Mouse (Mus musculus): Measurements from ENCODE around the gene Spink4. TPM values are rescaled to one million over a fixed set of nuclear protein-coding genes. Genes with fewer than 3 reads are reported as not detected.

Spink4 gene
- polyA plus RNA-seq, 1 experiment from 2014 or later: 12.1 TPM

GRCm38 (mm10) chr4:40969161-40969560 is 49.3 kb downstream of the Spink4 start:
- Histone ChIP-seq H3K36me3 (ENCODE audit: control insufficient read depth, insufficient read depth, low read length) (peaks cover 40% of the 10 kb centered on the region), H3K27ac (replicated peaks in 1 of 2; ENCODE audit: control insufficient read depth in 1 of 2, insufficient read depth in 1 of 2, low read depth in 2 of 2, low read length in 2 of 2) (no peak overlapping the region), H3K27me3 (ENCODE audit: control insufficient read depth, insufficient read depth, low read length) (no peaks in the 10 kb centered on the region), H3K4me2 (ENCODE audit: low read length) (no peak overlapping the region), H3K4me3 (ENCODE audit: control insufficient read depth in 1 of 2, insufficient read depth in 1 of 2, low read depth in 1 of 2, low read length in 2 of 2) (no peak overlapping the region), H3K9me3 (ENCODE audit: control insufficient read depth, low read length) (no peaks in the 10 kb centered on the region), H3K9ac (ENCODE audit: low read length) (no peak overlapping the region), H3K4me1 (ENCODE audit: control insufficient read depth in 2 of 2, insufficient read depth in 2 of 2, low read length in 2 of 2) (peaks cover 6 to 22% of the 10 kb centered on the region in 2 experiments)
- no peak for ATAC-seq (ENCODE audit: insufficient number of reproducible peaks, insufficient read depth, low FRiP score, low read depth)
- 65% methylated on average over 4 of the region's 4 CpGs for WGBS

GRCm38 (mm10) chr4:40969781-40970591 is 50.1 kb downstream of the Spink4 start:
- Histone ChIP-seq H3K36me3 (ENCODE audit: control insufficient read depth, insufficient read depth, low read length) (peaks cover 33% of the 10 kb centered on the region), H3K27ac (replicated peaks in 1 of 2; ENCODE audit: control insufficient read depth in 1 of 2, insufficient read depth in 1 of 2, low read depth in 2 of 2, low read length in 2 of 2) (peak overlapping the region; percentile 94 to 96), H3K9ac (ENCODE audit: low read length) (peak overlapping the region; percentile 92), H3K4me1 (ENCODE audit: control insufficient read depth in 2 of 2, insufficient read depth in 2 of 2, low read length in 2 of 2) (peaks cover 6 to 22% of the 10 kb centered on the region in 2 experiments), H3K4me3 (ENCODE audit: control insufficient read depth in 1 of 2, insufficient read depth in 1 of 2, low read depth in 1 of 2, low read length in 2 of 2) (peak overlapping the region; percentile 74 to 91), H3K9me3 (ENCODE audit: control insufficient read depth, low read length) (no peaks in the 10 kb centered on the region), H3K27me3 (ENCODE audit: control insufficient read depth, insufficient read depth, low read length) (no peaks in the 10 kb centered on the region), H3K4me2 (ENCODE audit: low read length) (peak overlapping the region; percentile 78)
- ATAC-seq (ENCODE audit: insufficient number of reproducible peaks, insufficient read depth, low FRiP score, low read depth): no peak
- 10% methylated on average over 13 of the region's 13 CpGs for WGBS

GRCm38 (mm10) chr4:40970592-40970841 is 50.7 kb downstream of the Spink4 start:
- no peaks in the 10 kb centered on the region for H3K27me3 ChIP-seq (ENCODE audit: control insufficient read depth, insufficient read depth, low read length)
- H3K4me1 ChIP-seq (ENCODE audit: control insufficient read depth in 2 of 2, insufficient read depth in 2 of 2, low read length in 2 of 2): peaks cover 6 to 22% of the 10 kb centered on the region in 2 experiments
- peak overlapping the region; percentile 78 for H3K4me2 ChIP-seq (ENCODE audit: low read length)
- WGBS: 0% methylated on average over 15 of the region's 16 CpGs
- peak overlapping the region; percentile 94 to 96 for H3K27ac ChIP-seq (replicated peaks in 1 of 2; ENCODE audit: control insufficient read depth in 1 of 2, insufficient read depth in 1 of 2, low read depth in 2 of 2, low read length in 2 of 2)
- peak; percentile 25 for ATAC-seq (ENCODE audit: insufficient number of reproducible peaks, insufficient read depth, low FRiP score, low read depth)
- peak overlapping the region; percentile 92 for H3K9ac ChIP-seq (ENCODE audit: low read length)
- no peaks in the 10 kb centered on the region for H3K9me3 ChIP-seq (ENCODE audit: control insufficient read depth, low read length)
- H3K4me3 ChIP-seq (ENCODE audit: control insufficient read depth in 1 of 2, insufficient read depth in 1 of 2, low read depth in 1 of 2, low read length in 2 of 2): peak overlapping the region; percentile 74 to 91
- H3K36me3 ChIP-seq (ENCODE audit: control insufficient read depth, insufficient read depth, low read length): peaks cover 29% of the 10 kb centered on the region

- peak within 1 kb of the TSS; percentile 74 to 91 for H3K4me3 ChIP-seq (ENCODE audit: control insufficient read depth in 1 of 2, insufficient read depth in 1 of 2, low read depth in 1 of 2, low read length in 2 of 2)
- peak within 1 kb of the TSS; percentile 94 to 96 for H3K27ac ChIP-seq (replicated peaks in 1 of 2; ENCODE audit: control insufficient read depth in 1 of 2, insufficient read depth in 1 of 2, low read depth in 2 of 2, low read length in 2 of 2)
- peaks cover 26% of the 10 kb centered on the region for H3K36me3 ChIP-seq (ENCODE audit: control insufficient read depth, insufficient read depth, low read length)
- peaks cover 6 to 22% of the 10 kb centered on the region in 2 experiments for H3K4me1 ChIP-seq (ENCODE audit: control insufficient read depth in 2 of 2, insufficient read depth in 2 of 2, low read length in 2 of 2)
- under 1% methylated on average over 68 of the region's 85 CpGs for WGBS
- H3K9me3 ChIP-seq (ENCODE audit: control insufficient read depth, low read length): no peaks in the 10 kb centered on the region
- peak within 1 kb of the TSS; percentile 92 for H3K9ac ChIP-seq (ENCODE audit: low read length)
- ATAC-seq (ENCODE audit: insufficient number of reproducible peaks, insufficient read depth, low FRiP score, low read depth): peak; percentile 91
- no peaks in the 10 kb centered on the region for H3K27me3 ChIP-seq (ENCODE audit: control insufficient read depth, insufficient read depth, low read length)
- H3K4me2 ChIP-seq (ENCODE audit: low read length): peak within 1 kb of the TSS; percentile 78
Observed at GRCm38 (mm10) chr4:40970842-40971701, 51.2 kb downstream of the Spink4 start, which contains the start of gene Nfx1. Gene Nfx1, plus strand, starts transcription at chr4:40970906.

GRCm38 (mm10) chr4:40971744-40972143 is 51.9 kb downstream of the Spink4 start:
- WGBS: 30% methylated on average over 13 of the region's 13 CpGs
- H3K27ac ChIP-seq (replicated peaks in 1 of 2; ENCODE audit: control insufficient read depth in 1 of 2, insufficient read depth in 1 of 2, low read depth in 2 of 2, low read length in 2 of 2): peak overlapping the region; percentile 75 to 96

GRCm38 (mm10) chr4:40974011-40974410 is 54.2 kb downstream of the Spink4 start:
- Histone ChIP-seq H3K27ac (replicated peaks in 1 of 2; ENCODE audit: control insufficient read depth in 1 of 2, insufficient read depth in 1 of 2, low read depth in 2 of 2, low read length in 2 of 2) (no peak overlapping the region), H3K4me2 (ENCODE audit: low read length) (no peak overlapping the region), H3K4me1 (ENCODE audit: control insufficient read depth in 2 of 2, insufficient read depth in 2 of 2, low read length in 2 of 2) (peaks cover 6 to 22% of the 10 kb centered on the region in 2 experiments), H3K4me3 (ENCODE audit: control insufficient read depth in 1 of 2, insufficient read depth in 1 of 2, low read depth in 1 of 2, low read length in 2 of 2) (no peak overlapping the region), H3K9me3 (ENCODE audit: control insufficient read depth, low read length) (no peaks in the 10 kb centered on the region), H3K36me3 (ENCODE audit: control insufficient read depth, insufficient read depth, low read length) (peaks cover 35% of the 10 kb centered on the region), H3K27me3 (ENCODE audit: control insufficient read depth, insufficient read depth, low read length) (no peaks in the 10 kb centered on the region), H3K9ac (ENCODE audit: low read length) (no peak overlapping the region)
- 88% methylated on average over 1 of the region's 1 CpGs for WGBS
- no peak for ATAC-seq (ENCODE audit: insufficient number of reproducible peaks, insufficient read depth, low FRiP score, low read depth)

More at GRCm38 (mm10) chr4:40971744-40972143, 51.9 kb downstream of the Spink4 start:
- H3K36me3 ChIP-seq (ENCODE audit: control insufficient read depth, insufficient read depth, low read length): peaks cover 25% of the 10 kb centered on the region
- peak overlapping the region; percentile 78 for H3K4me2 ChIP-seq (ENCODE audit: low read length)
- H3K4me3 ChIP-seq (ENCODE audit: control insufficient read depth in 1 of 2, insufficient read depth in 1 of 2, low read depth in 1 of 2, low read length in 2 of 2): peak overlapping the region; percentile 74 to 91; a peak in 3 of 4 replicates
- H3K9me3 ChIP-seq (ENCODE audit: control insufficient read depth, low read length): no peaks in the 10 kb centered on the region
- peak overlapping the region; percentile 92 for H3K9ac ChIP-seq (ENCODE audit: low read length)
- H3K27me3 ChIP-seq (ENCODE audit: control insufficient read depth, insufficient read depth, low read length): no peaks in the 10 kb centered on the region
- no peak for ATAC-seq (ENCODE audit: insufficient number of reproducible peaks, insufficient read depth, low FRiP score, low read depth)
- peaks cover 6 to 22% of the 10 kb centered on the region in 2 experiments for H3K4me1 ChIP-seq (ENCODE audit: control insufficient read depth in 2 of 2, insufficient read depth in 2 of 2, low read length in 2 of 2)

- no peak overlapping the region for H3K9ac ChIP-seq (ENCODE audit: low read length)
- 93% methylated on average over 3 of the region's 3 CpGs for WGBS
- no peak overlapping the region for H3K27ac ChIP-seq (replicated peaks in 1 of 2; ENCODE audit: control insufficient read depth in 1 of 2, insufficient read depth in 1 of 2, low read depth in 2 of 2, low read length in 2 of 2)
- no peak overlapping the region for H3K4me3 ChIP-seq (ENCODE audit: control insufficient read depth in 1 of 2, insufficient read depth in 1 of 2, low read depth in 1 of 2, low read length in 2 of 2)
- H3K4me2 ChIP-seq (ENCODE audit: low read length): no peak overlapping the region
- no peaks in the 10 kb centered on the region for H3K9me3 ChIP-seq (ENCODE audit: control insufficient read depth, low read length)
- H3K36me3 ChIP-seq (ENCODE audit: control insufficient read depth, insufficient read depth, low read length): peaks cover 51% of the 10 kb centered on the region
- no peaks in the 10 kb centered on the region for H3K27me3 ChIP-seq (ENCODE audit: control insufficient read depth, insufficient read depth, low read length)
- ATAC-seq (ENCODE audit: insufficient number of reproducible peaks, insufficient read depth, low FRiP score, low read depth): no peak
- peaks cover 6 to 15% of the 10 kb centered on the region in 2 experiments; a peak in 3 of 4 replicates for H3K4me1 ChIP-seq (ENCODE audit: control insufficient read depth in 2 of 2, insufficient read depth in 2 of 2, low read length in 2 of 2)
Observed at GRCm38 (mm10) chr4:40975678-40976077, 55.8 kb downstream of the Spink4 start.

Data from heart, embryonic 14.5 days (tissue).